Mouse (Mus musculus) urinary bladder, postnatal 10 days (tissue): ENCODE measurements around the gene 1700001P01Rik.
"Not testable (repeated sequence)": the region's sequence is repeated elsewhere in the genome, so short reads cannot be mapped to it uniquely, and the experiment has no call there.

Experiments used
- DNase-seq: peaks from one replicate; pipeline ENCODE4 v3.0.0; 2022; ENCODE audit warnings: low spot score

Gene 1700001P01Rik

GRCm38 (mm10) chr11:97744718-97745330 is 30.9 kb downstream of the 1700001P01Rik start:
- peak; percentile 85 for DNase-seq

DNA sequence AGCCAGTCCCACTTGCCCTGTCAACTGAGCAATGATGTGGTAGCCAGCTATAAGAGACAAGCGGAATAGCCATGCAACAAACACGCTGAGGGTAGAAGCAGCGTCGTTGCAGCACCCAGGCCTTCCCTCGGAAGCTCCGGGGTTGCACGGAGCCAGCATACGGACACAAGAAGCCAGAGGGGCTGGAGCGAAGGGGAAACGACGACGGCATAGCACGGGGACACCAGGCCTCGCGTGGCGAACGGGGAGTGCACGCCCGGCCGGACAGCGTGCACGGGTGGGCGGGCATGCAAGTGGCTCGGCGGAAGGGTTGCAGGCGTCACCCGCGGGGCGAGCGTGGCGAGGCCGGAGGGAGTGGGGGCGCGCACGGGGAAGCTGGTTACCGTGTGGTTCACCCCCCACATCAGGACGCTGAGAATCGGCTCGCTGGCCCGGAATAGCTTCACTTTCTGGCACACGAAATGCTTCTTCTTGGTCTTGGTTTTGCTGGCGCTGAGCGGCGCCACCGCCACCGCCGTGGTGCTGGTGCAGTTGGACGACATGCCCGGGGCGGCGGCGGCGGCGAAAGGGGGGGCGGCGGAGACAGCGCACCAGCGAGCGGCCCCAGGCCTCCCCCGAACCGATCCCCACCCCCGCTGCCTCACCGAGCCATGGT is 31.5 kb downstream of the 1700001P01Rik start, which contains the start of gene Pip4k2b:
Pip4k2b (minus strand) TSS at position 642 of the 655 bp plus-strand sequence.
- DNase-seq = no peak

GRCm38 (mm10) chr11:97743423-97743822 is 32.3 kb downstream of the 1700001P01Rik start:
- no peak for DNase-seq

GRCm38 (mm10) chr11:97742591-97742990 is 33.1 kb downstream of the 1700001P01Rik start:
- DNase-seq = no peak

DNA sequence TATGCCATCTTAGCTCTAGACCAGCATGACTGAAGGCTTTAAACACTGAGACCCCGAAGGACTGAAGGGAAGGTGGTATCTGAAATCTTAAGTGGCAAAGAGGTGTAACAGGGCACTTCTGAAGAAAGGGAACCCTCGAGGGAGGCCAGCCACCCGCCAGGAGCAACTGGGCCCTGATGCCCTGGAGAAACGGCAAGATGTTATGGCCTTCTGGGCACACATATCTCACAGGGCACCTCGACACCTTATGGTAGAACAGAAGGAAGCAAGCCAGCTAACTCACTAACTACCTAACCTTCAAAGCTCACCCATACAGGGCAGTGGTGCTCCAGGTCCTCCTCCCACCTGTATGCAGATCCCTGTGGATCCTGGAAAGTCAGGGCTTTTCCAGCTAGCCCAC is 33.6 kb downstream of the 1700001P01Rik start:
- DNase-seq = no peak

- DNase-seq = no peak
Observed at GRCm38 (mm10) chr11:97740190-97740589, 35.5 kb downstream of the 1700001P01Rik start.

DNA sequence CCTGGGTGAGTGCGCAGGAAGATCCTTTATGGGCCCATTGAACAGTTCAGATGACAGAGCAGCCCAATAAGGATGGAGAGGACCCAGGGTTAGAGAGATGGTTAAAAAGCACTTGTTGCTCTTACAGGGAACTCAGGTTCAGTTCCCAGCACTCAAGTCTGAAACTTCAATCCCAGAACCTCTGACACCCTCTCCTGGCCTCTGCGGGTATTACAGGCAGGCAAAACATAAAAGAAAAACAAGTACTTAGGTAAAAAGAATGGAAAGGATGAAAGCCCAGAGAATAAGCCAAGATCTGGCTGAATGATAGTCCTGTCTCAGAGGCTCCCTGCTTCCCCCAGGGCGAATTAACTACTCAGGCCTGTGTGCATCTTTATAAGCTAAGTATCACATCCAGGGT is 36.6 kb downstream of the 1700001P01Rik start:
- DNase-seq = no peak

- DNase-seq = no peak
Observed at GRCm38 (mm10) chr11:97738703-97739102, 37.0 kb downstream of the 1700001P01Rik start.

GRCm38 (mm10) chr11:97737600-97737999 is 38.1 kb downstream of the 1700001P01Rik start:
- DNase-seq = no peak

DNA sequence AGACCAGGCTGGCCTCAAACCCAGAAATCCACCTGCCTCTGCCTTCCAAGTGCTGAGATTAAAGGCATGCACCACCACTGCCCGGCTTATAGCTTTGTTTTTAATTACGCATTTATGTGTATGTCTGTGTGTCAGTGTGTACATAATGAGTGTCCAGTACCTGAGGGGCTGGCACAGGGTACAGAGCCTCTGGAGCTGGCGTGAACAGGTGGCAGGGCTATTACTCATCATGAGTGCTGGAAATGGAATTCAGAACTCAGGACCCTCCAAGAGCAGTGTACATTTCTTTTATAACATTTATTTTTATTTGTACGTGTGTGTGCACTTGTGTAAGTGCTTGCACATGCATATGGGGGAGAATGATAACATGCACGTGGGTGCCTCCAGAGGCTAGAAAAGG is 39.1 kb downstream of the 1700001P01Rik start:
- DNase-seq = no peak

DNA sequence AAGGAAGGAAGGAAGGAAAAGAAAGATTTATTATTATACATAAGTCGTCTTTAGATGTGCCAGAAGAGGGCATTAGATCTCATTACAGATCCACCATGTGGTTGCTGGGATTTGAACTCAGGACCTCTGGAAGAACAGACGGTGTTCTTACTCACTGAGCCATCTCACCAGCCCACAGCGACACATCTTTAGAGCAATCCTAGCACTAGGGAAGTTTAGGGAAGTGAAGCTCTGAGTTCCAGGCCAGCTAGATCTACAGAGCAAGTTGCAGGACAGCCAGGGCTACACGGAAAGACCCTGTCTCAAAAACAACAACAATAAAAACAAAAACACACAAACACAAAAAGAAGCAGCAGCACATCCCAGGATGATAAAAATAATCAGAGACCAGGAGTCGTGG is 40.9 kb downstream of the 1700001P01Rik start:
- DNase-seq = not testable (repeated sequence)

DNA sequence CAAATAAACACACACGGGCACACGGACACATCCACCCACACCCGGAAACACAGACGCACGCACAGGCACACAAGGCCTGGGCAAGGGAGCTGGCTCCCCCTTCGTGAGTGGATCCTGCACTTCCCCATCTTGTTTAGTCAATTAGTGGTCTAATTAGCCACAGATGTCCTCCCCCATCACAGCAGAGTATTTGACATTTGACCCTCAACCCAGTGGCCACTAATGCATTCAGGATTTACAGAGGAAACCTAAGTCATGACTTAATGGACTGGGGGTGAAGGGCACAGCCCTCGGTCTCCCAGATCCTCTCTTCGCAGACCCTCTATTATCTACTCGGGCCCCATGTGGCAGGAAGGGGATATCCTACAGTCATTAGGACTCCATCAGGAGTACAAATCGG is 42.0 kb downstream of the 1700001P01Rik start:
- DNase-seq = no peak

DNA sequence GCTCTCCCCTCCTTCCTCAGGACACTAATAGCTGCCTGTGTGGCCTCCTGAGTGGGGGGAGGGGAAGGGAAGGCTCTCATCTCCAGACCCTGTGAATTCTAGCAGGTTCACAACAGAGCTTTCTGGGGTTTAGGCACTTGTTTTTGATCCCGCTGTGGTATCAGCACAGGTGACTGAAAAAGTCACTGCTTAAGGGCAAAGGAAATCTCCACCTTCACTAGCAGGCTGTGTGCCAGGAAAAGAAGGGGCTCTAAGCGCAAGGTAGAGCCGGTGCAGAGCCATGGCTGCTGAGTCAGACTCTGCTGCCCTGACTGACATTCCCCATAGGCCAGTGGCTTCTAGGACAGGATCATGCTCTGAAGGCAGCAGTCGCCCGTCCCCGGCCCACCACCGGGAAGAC is 47.0 kb downstream of the 1700001P01Rik start:
- no peak for DNase-seq

DNA sequence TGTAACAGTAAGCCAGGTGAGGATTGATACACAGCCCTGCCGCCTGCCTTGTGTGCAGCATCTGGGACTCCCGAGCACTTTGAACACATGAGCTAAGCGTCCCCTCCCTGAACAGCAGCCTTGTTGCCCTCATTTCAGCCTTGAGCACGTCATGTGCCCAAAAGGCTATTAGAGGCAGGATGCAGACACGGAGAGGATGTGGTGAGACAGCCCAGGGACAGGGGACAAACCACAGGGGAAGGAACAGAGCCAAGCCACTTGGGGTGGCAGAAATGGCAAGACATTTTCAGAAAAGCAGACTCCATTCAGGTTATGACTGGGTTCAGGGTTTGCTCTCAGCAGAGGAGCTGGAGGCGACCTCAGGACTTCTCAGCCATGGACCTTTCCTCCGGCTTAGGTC is 47.4 kb downstream of the 1700001P01Rik start:
- DNase-seq = no peak

GRCm38 (mm10) chr11:97723709-97724108 is 52.0 kb downstream of the 1700001P01Rik start:
- DNase-seq = no peak
